Mouse (Mus musculus) liver, postnatal 0 days (tissue): ENCODE measurements at regions not wholly inside any gene's neighbourhood (a gene's known extent, or its start where the extent isn't known, plus 50 kb on each side); places are given as distances from the start of the nearest gene placed in this dataset.

Source experiments
- CTCF ChIP-seq: sonication (generic); IDR thresholded peaks from 2 replicates; pipeline ENCODE4 v1.5.1; 2016; ENCODE audit warnings: antibody characterized with exemption, low read depth
- EP300 ChIP-seq: IDR thresholded peaks from 2 replicates; pipeline ENCODE4 v1.6.1; 2016; ENCODE audit warnings: antibody characterized with exemption, low read depth, mild to moderate bottlenecking

- TF ChIP-seq CTCF (peak; percentile 22; the same call in 1 of the 2 replicates), EP300 (no peak)
These were observed 70.2 kb upstream of the 1700006A11Rik start for GRCm38 (mm10) chr3:124496072-124496471.
